Mouse (Mus musculus): ENCODE results near the gene Gltpd2. TPM values are rescaled to one million over a fixed set of nuclear protein-coding genes. Genes with fewer than 3 reads are reported as not detected.
"Not testable (repeated sequence)": the region's sequence is repeated elsewhere in the genome, so short reads cannot be mapped to it uniquely, and the experiment has no call there.

The Gltpd2 gene
- not detected in 2 replicates for polyA plus RNA-seq (2016; fragmentation: Nextera tagmentation; extraction: Ambion mirVana)

DNA sequence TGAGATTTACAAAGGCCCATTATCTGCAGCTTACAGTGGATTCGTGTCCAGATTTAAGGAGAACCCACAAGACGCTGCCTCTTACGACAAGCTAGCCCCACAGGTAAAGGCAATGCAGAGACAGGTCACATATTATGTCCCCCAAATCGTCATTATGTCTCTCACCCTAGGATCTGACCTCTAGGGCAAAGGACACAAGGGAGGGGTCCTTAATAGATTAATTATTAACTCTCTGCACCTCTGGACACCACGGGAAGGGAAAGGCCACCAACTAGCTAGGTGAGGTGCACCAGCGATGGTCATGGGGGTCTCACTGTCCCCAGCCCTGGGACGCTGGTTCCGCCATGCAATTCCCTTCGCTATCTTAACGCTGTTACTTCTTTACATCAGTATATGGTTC is at the start of gene Gltpd2:
Gene Gltpd2 (plus strand): TSS at position 274 of the 400 bp plus-strand sequence.
- peaks cover 9% of the 10 kb centered on the region for H3K4me1 ChIP-seq
- 79% methylated on average over 10 of the region's 10 CpGs for WGBS
- H3K9me3 ChIP-seq = no peaks in the 10 kb centered on the region
- H3K4me2 ChIP-seq = peak within 1 kb of the TSS; percentile 43
- peaks cover 14% of the 10 kb centered on the region for H3K27me3 ChIP-seq
- H3K36me3 ChIP-seq (replicated peaks) = no peaks in the 10 kb centered on the region
- H3K4me3 ChIP-seq (replicated peaks) = peak within 1 kb of the TSS; percentile 18
- H3K27ac ChIP-seq = no peak within 1 kb of the TSS
- H3K9ac ChIP-seq = peak within 1 kb of the TSS; percentile 48
- no peak for ATAC-seq (ENCODE audit: low FRiP score)

DNA sequence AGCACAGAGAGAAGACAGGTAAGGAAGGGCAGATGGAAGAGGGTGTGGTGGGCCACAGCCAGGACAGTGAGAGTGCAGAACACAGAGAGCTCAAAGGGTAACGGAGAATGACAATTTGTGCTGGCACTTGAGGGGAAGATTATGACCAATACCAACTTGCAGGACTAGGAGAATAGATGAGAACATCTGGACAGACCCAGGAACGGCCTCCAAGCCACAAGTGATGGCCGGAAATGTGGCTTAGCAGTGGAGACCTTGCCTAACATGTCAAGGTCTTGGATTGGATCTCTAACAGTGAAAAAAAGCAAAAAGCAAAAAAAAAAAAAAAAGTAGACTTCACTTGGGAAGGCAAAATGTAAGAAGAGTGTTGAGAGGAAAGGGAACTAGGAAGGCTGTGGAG is 49.2 kb upstream of the Gltpd2 start:
- Histone ChIP-seq H3K4me3 (replicated peaks) (no peak overlapping the region), H3K27me3 (peaks cover 33% of the 10 kb centered on the region), H3K4me2 (no peak overlapping the region), H3K36me3 (replicated peaks) (no peaks in the 10 kb centered on the region), H3K9ac (no peak overlapping the region), H3K9me3 (no peaks in the 10 kb centered on the region), H3K27ac (no peak overlapping the region), H3K4me1 (peaks cover 12% of the 10 kb centered on the region)
- 88% methylated on average over 3 of the region's 3 CpGs for WGBS
- no peak for ATAC-seq (ENCODE audit: low FRiP score)

DNA sequence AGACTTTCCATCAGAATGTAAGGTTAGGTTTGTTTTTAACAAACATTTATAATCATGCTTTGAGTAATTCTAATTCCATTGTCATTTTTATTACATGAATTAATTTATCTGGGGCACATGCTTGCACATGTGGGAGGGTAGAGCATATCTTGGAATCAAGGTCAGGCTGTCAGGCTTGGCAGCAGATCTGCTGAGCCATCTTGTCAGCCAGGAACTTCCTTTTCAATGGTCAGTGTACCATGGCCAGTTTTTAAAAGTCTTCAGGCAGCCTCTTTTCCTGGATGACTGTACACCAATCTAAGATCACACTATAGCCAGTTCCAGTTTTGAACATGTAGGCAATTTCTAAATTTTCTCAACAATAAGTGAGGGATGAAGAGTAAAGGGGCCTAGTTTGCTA is 46.3 kb upstream of the Gltpd2 start:
- H3K9ac ChIP-seq = no peak overlapping the region
- no peak overlapping the region for H3K27ac ChIP-seq
- no peak for ATAC-seq (ENCODE audit: low FRiP score)
- no peak overlapping the region for H3K4me3 ChIP-seq (replicated peaks)
- no peak overlapping the region for H3K4me2 ChIP-seq
- H3K27me3 ChIP-seq = 0 out of 2 replicates have a peak, but pooled peaks cover 3% of the 10 kb centered on the region
- no peaks in the 10 kb centered on the region for H3K36me3 ChIP-seq (replicated peaks)
- no peaks in the 10 kb centered on the region for H3K9me3 ChIP-seq
- H3K4me1 ChIP-seq = no peaks in the 10 kb centered on the region

DNA sequence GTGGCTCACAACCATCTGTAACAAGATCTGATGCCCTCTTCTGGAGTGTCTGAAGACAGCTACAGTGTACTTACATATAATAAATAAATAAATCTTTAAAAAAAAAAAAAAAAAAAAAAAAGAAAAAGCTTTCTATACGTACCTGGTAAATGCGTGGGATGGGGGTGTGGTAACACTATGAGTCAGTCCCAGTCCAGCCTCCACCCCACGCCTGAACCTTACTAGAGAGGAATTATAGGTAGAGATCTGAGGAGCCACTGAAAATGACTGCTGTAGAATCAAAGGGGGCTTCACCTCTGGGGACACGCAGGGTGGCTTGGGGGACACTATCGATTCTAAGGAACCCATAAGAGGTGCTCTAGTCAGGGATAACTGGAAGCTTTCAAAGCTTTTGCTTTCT is 45.7 kb upstream of the Gltpd2 start:
- not testable (repeated sequence) for H3K9ac ChIP-seq; ATAC-seq (ENCODE audit: low FRiP score); H3K27ac ChIP-seq; H3K4me1 ChIP-seq; H3K36me3 ChIP-seq (replicated peaks); H3K9me3 ChIP-seq; H3K27me3 ChIP-seq; H3K4me3 ChIP-seq (replicated peaks); H3K4me2 ChIP-seq
- 82% methylated on average over 5 of the region's 5 CpGs for WGBS

DNA sequence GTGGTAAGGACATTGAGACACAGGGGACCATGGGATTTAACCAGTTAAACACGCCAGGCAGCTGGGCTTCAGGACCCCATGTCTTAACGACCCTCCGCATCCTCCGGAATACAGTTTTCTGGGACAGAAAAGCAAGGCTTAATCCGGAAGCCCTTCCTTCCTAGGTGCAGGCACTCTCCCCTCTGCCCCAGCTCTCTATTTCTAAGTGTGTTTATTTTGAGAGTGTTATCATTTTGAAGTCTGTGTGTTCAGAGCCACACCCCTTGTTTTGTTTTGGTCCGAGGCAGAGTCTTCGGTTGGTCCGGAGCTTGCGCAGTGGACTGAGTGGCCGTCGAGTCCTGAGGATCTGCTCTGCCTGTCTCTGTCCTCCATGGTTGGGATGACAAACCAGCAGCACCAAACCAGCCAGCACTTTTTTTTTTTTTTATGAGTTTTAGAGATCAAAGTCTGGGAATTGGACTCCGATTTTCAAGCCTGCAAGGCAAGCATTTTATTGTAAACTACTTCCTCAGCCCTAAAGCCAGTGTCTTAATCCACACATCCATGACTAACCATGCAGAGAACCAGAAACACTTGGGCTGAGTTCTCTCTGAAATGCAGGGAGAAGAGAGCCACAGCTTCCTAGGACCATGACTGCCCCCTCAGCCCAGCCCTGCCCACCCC is 44.0 kb upstream of the Gltpd2 start:
- no peak overlapping the region for H3K27ac ChIP-seq
- H3K4me2 ChIP-seq = no peak overlapping the region
- H3K27me3 ChIP-seq = no peaks in the 10 kb centered on the region
- no peak overlapping the region for H3K9ac ChIP-seq
- H3K9me3 ChIP-seq = no peaks in the 10 kb centered on the region
- no peak overlapping the region for H3K4me3 ChIP-seq (replicated peaks)
- no peaks in the 10 kb centered on the region for H3K4me1 ChIP-seq
- ATAC-seq (ENCODE audit: low FRiP score) = no peak
- WGBS = 83% methylated on average over 12 of the region's 12 CpGs
- no peaks in the 10 kb centered on the region for H3K36me3 ChIP-seq (replicated peaks)

DNA sequence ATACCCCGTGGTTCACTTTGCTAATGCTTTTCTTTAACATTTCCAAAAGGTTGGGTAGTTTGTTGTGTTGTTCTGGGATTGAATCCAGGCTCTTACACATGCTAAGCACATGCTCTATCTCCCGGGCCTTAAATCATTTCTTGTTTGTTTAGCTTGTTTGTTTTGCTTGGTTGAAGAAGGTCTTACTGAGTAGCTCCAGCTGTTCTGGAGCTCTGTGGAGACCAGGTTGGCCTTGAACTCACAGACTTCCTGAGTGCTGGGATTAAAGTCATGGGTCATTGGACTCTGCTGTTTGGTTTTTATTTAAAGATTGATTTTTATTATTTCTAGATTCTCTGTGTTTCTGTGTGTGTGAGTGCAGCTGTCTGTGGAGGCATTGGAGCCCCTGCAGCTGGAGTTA is 33.5 kb upstream of the Gltpd2 start:
- WGBS = 62% methylated on average over 2 of the region's 2 CpGs
- Histone ChIP-seq H3K9ac (no peak overlapping the region), H3K27ac (no peak overlapping the region), H3K4me3 (replicated peaks) (no peak overlapping the region), H3K9me3 (no peaks in the 10 kb centered on the region), H3K36me3 (replicated peaks) (no peaks in the 10 kb centered on the region), H3K4me2 (no peak overlapping the region), H3K4me1 (no peaks in the 10 kb centered on the region), H3K27me3 (peaks cover 3% of the 10 kb centered on the region; the same call in 1 of the 2 replicates)
- no peak for ATAC-seq (ENCODE audit: low FRiP score)

DNA sequence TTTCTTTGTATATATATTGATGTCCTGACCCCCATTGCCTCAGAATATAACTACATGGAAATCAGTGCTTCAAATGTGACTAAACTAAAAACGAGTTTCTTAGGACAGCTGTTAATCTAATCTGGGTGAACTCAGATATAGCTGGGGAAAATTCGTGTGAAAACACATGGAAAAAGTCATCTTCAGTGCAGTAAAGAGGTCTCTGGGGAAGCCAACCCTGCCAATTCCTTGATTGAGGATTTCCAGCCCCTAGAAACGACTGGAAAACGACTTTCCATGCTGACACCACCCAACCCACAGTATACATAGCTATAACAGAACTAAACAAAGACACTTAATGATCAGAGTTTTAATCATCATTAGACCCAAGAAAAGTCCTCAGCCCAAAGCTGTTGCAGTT is 31.2 kb upstream of the Gltpd2 start:
- WGBS = 52% methylated on average over 4 of the region's 4 CpGs
- Histone ChIP-seq H3K9me3 (no peaks in the 10 kb centered on the region), H3K36me3 (replicated peaks) (no peaks in the 10 kb centered on the region), H3K4me3 (replicated peaks) (no peak overlapping the region), H3K27me3 (peaks cover 3% of the 10 kb centered on the region; the same call in 1 of the 2 replicates), H3K27ac (no peak overlapping the region), H3K4me1 (no peaks in the 10 kb centered on the region), H3K4me2 (no peak overlapping the region), H3K9ac (no peak overlapping the region)
- ATAC-seq (ENCODE audit: low FRiP score) = no peak

DNA sequence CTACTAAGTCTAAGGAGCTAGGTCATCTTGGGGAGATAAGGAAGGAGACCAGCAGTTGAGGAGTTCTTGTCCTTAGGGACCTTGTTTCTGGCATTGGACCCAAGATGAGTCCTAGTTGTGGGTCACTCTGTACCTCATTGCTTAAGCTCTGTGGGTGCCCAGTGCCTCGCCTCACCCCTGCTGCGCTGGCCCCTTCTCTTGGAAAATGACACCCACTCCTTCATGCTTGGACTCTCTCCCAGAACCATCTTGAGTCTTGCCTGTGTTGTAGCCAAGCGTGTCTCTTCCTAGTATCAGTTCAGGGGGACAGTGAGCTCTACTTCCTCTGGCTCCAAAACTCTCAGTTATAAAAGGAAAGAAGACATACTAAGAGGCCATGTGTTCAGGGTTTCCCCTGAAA is 29.9 kb upstream of the Gltpd2 start:
- no peak overlapping the region for H3K4me3 ChIP-seq (replicated peaks)
- WGBS = 85% methylated on average over 3 of the region's 3 CpGs
- H3K4me2 ChIP-seq = no peak overlapping the region
- H3K9ac ChIP-seq = no peak overlapping the region
- no peak for ATAC-seq (ENCODE audit: low FRiP score)
- H3K27me3 ChIP-seq = peaks cover 3% of the 10 kb centered on the region; the same call in 1 of the 2 replicates
- H3K9me3 ChIP-seq = no peaks in the 10 kb centered on the region
- no peaks in the 10 kb centered on the region for H3K36me3 ChIP-seq (replicated peaks)
- H3K4me1 ChIP-seq = no peaks in the 10 kb centered on the region
- H3K27ac ChIP-seq = no peak overlapping the region

DNA sequence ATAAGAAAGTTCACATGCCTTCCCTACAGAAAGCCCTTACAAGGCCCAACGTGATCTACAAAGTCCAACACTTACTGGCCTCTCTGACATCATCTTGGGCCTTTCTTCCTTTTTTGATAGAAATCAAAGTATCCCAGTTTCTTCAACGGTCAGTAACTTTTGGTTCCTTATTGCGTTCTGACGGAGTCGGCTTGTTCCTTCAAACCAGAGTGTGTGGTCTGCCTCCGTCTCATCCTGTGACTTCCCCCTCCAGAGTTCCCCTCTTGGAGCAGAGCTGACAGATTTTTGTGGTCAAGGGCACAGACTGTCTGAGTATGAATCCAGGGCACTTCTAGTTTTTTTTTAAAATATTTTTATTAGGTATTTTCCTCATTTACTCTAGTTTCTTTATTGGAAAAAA is 29.3 kb upstream of the Gltpd2 start:
- Histone ChIP-seq H3K4me3 (replicated peaks) (no peak overlapping the region), H3K27ac (no peak overlapping the region), H3K4me1 (no peaks in the 10 kb centered on the region), H3K4me2 (no peak overlapping the region), H3K36me3 (replicated peaks) (no peaks in the 10 kb centered on the region), H3K27me3 (peaks cover 3% of the 10 kb centered on the region; the same call in 1 of the 2 replicates), H3K9ac (no peak overlapping the region), H3K9me3 (no peaks in the 10 kb centered on the region)
- WGBS = 89% methylated on average over 6 of the region's 6 CpGs
- ATAC-seq (ENCODE audit: low FRiP score) = no peak

DNA sequence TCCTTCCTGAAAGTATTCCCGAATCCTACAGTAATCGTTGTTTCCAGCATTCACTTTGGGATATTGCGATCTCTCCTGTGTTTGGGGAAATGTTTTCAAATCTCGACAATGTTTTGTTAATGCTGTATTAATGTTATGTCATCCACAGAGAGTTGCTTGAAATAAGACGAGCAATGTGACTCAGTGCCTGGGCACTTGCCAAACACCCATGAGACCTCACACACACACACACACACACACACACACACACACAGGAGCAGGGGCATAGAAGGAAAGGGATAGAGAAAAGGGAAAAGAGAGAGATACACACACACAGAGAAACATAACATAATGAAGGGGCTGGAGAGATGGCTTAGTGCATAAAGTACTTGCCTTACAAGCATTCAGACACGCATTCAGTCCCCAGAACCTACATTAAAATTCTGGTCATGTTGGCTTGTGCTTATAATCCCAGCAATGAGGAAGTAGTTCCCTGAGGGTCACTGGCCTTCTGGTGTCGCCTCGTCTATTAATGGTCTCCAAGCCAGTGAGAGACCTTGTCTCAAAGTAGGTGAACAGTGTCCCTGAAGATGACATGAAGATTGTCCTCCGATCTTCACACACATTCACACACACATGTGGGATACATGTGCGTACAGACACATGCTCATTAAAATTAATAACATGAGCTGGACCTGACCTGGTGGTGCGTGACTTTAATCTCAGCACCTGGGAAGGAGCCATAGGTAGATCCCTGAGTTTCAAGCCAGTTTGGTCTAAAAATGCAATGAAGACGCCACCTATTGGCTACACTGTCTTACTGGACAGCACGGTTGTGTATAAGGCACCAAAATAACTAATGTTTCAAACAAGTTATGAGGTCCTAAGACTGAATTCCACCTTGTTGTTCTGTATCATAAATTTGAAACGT is 19.2 kb upstream of the Gltpd2 start:
- no peaks in the 10 kb centered on the region for H3K4me1 ChIP-seq
- H3K36me3 ChIP-seq (replicated peaks) = no peaks in the 10 kb centered on the region
- no peak overlapping the region for H3K27ac ChIP-seq
- H3K9ac ChIP-seq = no peak overlapping the region
- no peak overlapping the region for H3K4me3 ChIP-seq (replicated peaks)
- H3K27me3 ChIP-seq = peaks cover 2% of the 10 kb centered on the region
- no peak overlapping the region for H3K4me2 ChIP-seq
- no peak for ATAC-seq (ENCODE audit: low FRiP score)
- WGBS = 71% methylated on average over 14 of the region's 14 CpGs
- no peaks in the 10 kb centered on the region for H3K9me3 ChIP-seq

DNA sequence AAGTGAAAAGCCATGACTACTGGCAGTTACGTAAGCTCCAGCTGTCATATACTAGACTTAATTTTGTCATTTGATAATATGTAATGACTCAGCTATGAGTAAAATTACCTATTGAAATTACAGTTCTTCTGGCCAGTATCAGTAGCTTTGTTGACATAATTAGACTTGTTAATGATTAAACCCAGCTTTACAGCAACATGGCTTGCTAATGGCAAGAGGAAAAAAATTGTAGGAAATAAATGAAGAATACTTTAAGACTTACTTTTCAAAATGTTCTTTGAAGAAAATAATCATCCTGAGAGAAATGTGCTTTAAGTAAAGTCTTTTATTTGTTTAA is 18.6 kb upstream of the Gltpd2 start:
- no peak overlapping the region for H3K4me2 ChIP-seq
- ATAC-seq (ENCODE audit: low FRiP score) = no peak
- H3K27me3 ChIP-seq = peaks cover 8% of the 10 kb centered on the region
- no peak overlapping the region for H3K27ac ChIP-seq
- H3K4me1 ChIP-seq = no peaks in the 10 kb centered on the region
- H3K4me3 ChIP-seq (replicated peaks) = no peak overlapping the region
- H3K9me3 ChIP-seq = no peaks in the 10 kb centered on the region
- WGBS = 95% methylated on average over 1 of the region's 1 CpGs
- no peak overlapping the region for H3K9ac ChIP-seq
- H3K36me3 ChIP-seq (replicated peaks) = no peaks in the 10 kb centered on the region

DNA sequence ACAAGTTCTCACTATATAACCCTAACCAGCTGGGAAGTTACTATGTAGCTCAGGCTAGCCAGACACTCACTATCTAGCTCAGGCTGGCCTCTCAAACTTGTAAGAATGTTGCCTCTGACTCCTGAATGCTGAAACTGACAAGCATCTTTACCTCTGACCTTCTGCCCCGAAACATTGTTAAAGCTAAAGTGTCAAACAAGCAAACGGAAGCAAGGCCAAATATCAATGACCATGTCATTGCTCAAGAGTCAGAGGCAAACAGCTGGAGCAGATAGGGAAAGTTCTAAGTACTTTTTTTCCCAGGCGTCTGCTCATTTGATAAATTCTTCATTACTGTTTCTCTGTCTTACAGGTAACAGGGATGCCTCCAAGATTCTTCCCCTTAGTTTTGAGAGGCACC is 17.0 kb upstream of the Gltpd2 start:
- no peak overlapping the region for H3K9ac ChIP-seq
- no peak overlapping the region for H3K27ac ChIP-seq
- H3K4me1 ChIP-seq = no peaks in the 10 kb centered on the region
- no peak for ATAC-seq (ENCODE audit: low FRiP score)
- H3K4me2 ChIP-seq = no peak overlapping the region
- no peaks in the 10 kb centered on the region for H3K9me3 ChIP-seq
- H3K27me3 ChIP-seq = peaks cover 10% of the 10 kb centered on the region
- 78% methylated on average over 3 of the region's 3 CpGs for WGBS
- H3K4me3 ChIP-seq (replicated peaks) = no peak overlapping the region
- H3K36me3 ChIP-seq (replicated peaks) = no peaks in the 10 kb centered on the region

DNA sequence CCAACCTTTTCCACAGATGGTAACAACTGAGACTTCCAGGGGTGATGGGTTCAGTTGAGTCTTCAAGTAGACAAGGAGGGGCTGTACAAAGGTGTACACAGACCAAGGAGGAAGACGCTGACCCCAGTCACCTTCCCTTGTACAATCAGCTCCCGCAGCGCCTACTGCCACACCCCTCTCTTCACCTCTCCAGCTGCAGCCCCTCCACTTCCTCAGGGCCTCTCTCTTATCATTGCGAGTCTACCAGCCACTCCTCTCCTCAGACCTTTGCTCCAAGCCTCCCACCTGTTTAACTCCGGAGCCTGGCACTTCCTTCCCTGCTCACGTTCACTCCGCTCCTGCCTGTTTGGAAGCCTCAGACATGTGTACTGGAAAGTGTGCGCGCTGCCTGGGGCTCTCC is 14.0 kb upstream of the Gltpd2 start, which contains the start of gene Tm4sf5:
Gene Tm4sf5 (plus strand): TSS at position 275 of the 400 bp plus-strand sequence.
- Histone ChIP-seq H3K36me3 (replicated peaks) (no peaks in the 10 kb centered on the region), H3K27me3 (peaks cover 18% of the 10 kb centered on the region), H3K4me3 (replicated peaks) (no peak within 1 kb of the TSS), H3K4me2 (no peak within 1 kb of the TSS), H3K9me3 (no peaks in the 10 kb centered on the region), H3K27ac (no peak within 1 kb of the TSS), H3K9ac (no peak within 1 kb of the TSS), H3K4me1 (peaks cover 5% of the 10 kb centered on the region; the same call in 1 of the 2 replicates)
- 78% methylated on average over 9 of the region's 9 CpGs for WGBS
- no peak for ATAC-seq (ENCODE audit: low FRiP score)

All from forebrain, embryonic 12.5 days (tissue).